Mouse (Mus musculus): ENCODE measurements around the gene Ambra1.

DNA sequence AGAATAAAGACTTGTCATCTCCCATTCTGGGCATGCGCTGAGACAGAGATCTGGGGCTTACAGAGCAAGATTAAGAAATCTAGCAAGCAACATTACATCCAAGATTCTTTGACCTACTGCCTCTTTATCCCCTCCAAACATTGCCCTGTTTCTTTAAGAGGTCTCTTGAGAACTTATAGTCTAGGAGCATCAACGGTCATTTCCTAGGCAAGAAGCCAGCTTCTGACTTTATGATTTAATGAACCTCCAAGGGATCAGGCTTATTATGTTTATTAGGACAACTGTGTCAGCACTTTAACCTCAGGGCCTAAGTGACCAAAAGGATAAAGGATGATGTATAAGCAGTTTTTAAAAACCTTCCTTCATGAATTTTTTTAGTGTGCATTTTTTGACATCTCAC is 64.5 kb downstream of the Ambra1 start:
- TF ChIP-seq CTCF (IDR thresholded peaks at IDR 0.05) (no peak), POLR2A (IDR thresholded peaks at IDR 0.05; ENCODE audit: insufficient read depth, low read depth, low read length) (no peak), EP300 (IDR thresholded peaks at IDR 0.05; ENCODE audit: insufficient read depth, low read depth, low read length) (no peak)

Measured in heart, adult 2 months (tissue).